Mouse (Mus musculus) layer of hippocampus, postnatal 10 days (tissue): Measurements from ENCODE around the gene Nudt16l1. TPM values are rescaled to one million over a fixed set of nuclear protein-coding genes. Genes with fewer than 3 reads are reported as not detected.
A peak's percentile ranks its signal among the peaks of the same experiment; 100 is the strongest.

Experiments
- DNase-seq, 2 experiments: peaks; one replicate each; pipeline ENCODE4 v3.0.0; 2021; ENCODE audit warnings: low spot score in 2 of 2
- total RNA-seq, 2 experiments: library from RNA; stranded (reverse); gene quantifications; 2 replicates each; pipeline ENCODE4 v1.2.3; 2021

Gene Nudt16l1
- total RNA-seq, 2 experiments from 2014 or later: 67.0 to 76.3 TPM

- DNase-seq: no peak
Observed at GRCm38 (mm10) chr16:4956609-4957008, 18.0 kb downstream of the Nudt16l1 start.

- DNase-seq: no peak
Observed at GRCm38 (mm10) chr16:4957446-4957845, 18.9 kb downstream of the Nudt16l1 start.

GRCm38 (mm10) chr16:4960260-4960659 is 21.7 kb downstream of the Nudt16l1 start:
- peak in 1 of 2 experiments; percentile 12 for DNase-seq

- DNase-seq: no peak
Observed at GRCm38 (mm10) chr16:4963346-4963745, 24.8 kb downstream of the Nudt16l1 start.

GRCm38 (mm10) chr16:4963797-4964709 is 25.5 kb downstream of the Nudt16l1 start, which contains the start of gene Anks3:
Gene Anks3, minus strand, starts transcription at chr16:4964205.
- DNase-seq: peak; percentile 97 to 98

GRCm38 (mm10) chr16:4964731-4965391 is 26.3 kb downstream of the Nudt16l1 start:
- no peak for DNase-seq

GRCm38 (mm10) chr16:4965392-4966129 is 27.0 kb downstream of the Nudt16l1 start:
- peak in 1 of 2 experiments; percentile 17 for DNase-seq

GRCm38 (mm10) chr16:4968426-4968825 is 29.9 kb downstream of the Nudt16l1 start:
- no peak for DNase-seq

GRCm38 (mm10) chr16:4969055-4969843 is 30.7 kb downstream of the Nudt16l1 start:
- DNase-seq: no peak

- no peak for DNase-seq
Observed at GRCm38 (mm10) chr16:4971626-4972025, 33.1 kb downstream of the Nudt16l1 start.

GRCm38 (mm10) chr16:4974521-4974920 is 36.0 kb downstream of the Nudt16l1 start:
- DNase-seq: no peak

GRCm38 (mm10) chr16:4976180-4976579 is 37.6 kb downstream of the Nudt16l1 start:
- no peak for DNase-seq

GRCm38 (mm10) chr16:4978275-4979051 is 39.9 kb downstream of the Nudt16l1 start:
- peak in 1 of 2 experiments; percentile 27 for DNase-seq

GRCm38 (mm10) chr16:4979755-4980380 is 41.3 kb downstream of the Nudt16l1 start:
- no peak for DNase-seq

- DNase-seq: no peak
Observed at GRCm38 (mm10) chr16:4984717-4985116, 46.2 kb downstream of the Nudt16l1 start.
